Mouse (Mus musculus) forebrain, embryonic 14.5 days (tissue): ENCODE measurements around the gene Nop16. TPM values are rescaled to one million over a fixed set of nuclear protein-coding genes. Genes with fewer than 3 reads are reported as not detected.
"Not testable (repeated sequence)": the region's sequence is repeated elsewhere in the genome, so short reads cannot be mapped to it uniquely, and the experiment has no call there.

Experiments used
- ATAC-seq: fragments of 200-750 bp; cut with Nextera tagmentation; 2 replicates; pipeline ENCODE4 v1.8.0; 2017; ENCODE audit warnings: mild to moderate bottlenecking, moderate library complexity
- DNase-seq: peaks from one replicate; pipeline ENCODE4 v3.0.0-alpha.2; 2015; ENCODE audit warnings: low spot score
- H3K27ac ChIP-seq: fragments of 300-500 bp; sonication (generic); 2 replicates; pipeline ENCODE4 v1.5.1; 2014; ENCODE audit warnings: low read depth, mild to moderate bottlenecking, control low read depth, low read length, moderate library complexity
- H3K27me3 ChIP-seq: fragments of 300-500 bp; sonication (generic); replicated peaks from 2 replicates; pipeline ENCODE4 v1.6.1; 2014; ENCODE audit warnings: low read length, control low read depth, mixed read lengths; ENCODE audit not compliant: control insufficient read depth, insufficient read depth
- H3K36me3 ChIP-seq: fragments of 300-500 bp; sonication (generic); 2 replicates; pipeline ENCODE4 v1.6.1; 2014; ENCODE audit warnings: low read length, control low read depth; ENCODE audit not compliant: control insufficient read depth, insufficient read depth
- H3K4me1 ChIP-seq: fragments of 300-500 bp; sonication (generic); 2 replicates; pipeline ENCODE4 v1.6.1; 2014; ENCODE audit warnings: antibody characterized with exemption, low read length, control low read depth; ENCODE audit not compliant: control insufficient read depth, insufficient read depth
- H3K4me2 ChIP-seq: fragments of 300-500 bp; sonication (generic); 2 replicates; pipeline ENCODE4 v1.6.1; 2014; ENCODE audit warnings: mild to moderate bottlenecking, control low read depth, low read length
- H3K4me3 ChIP-seq: fragments of 300-500 bp; sonication (generic); 2 replicates; pipeline ENCODE4 v1.5.1; 2014; ENCODE audit warnings: low read depth, low read length, control low read depth
- H3K9ac ChIP-seq: fragments of 300-500 bp; sonication (generic); 2 replicates; pipeline ENCODE4 v1.6.1; 2014; ENCODE audit warnings: mild to moderate bottlenecking, low read length, control low read depth, moderate library complexity
- H3K9me3 ChIP-seq: fragments of 300-500 bp; sonication (generic); replicated peaks from 2 replicates; pipeline ENCODE4 v1.6.1; 2016; ENCODE audit warnings: low read length, control low read depth, mixed read lengths; ENCODE audit not compliant: control insufficient read depth
- WGBS: fragments of 180-500 bp; shearing (Covaris S2); extraction: QIAGEN DNeasy Blood & Tissue Kit; methylation state at CpG from one replicate; pipeline ENCODE4 v1.1.7; 2014; 5-methylcytosine and 5-hydroxymethylcytosine counted together
- polyA plus RNA-seq: library from polyadenylated mRNA; unstranded; fragments of >200 nt; fragmentation: Nextera tagmentation; extraction: Ambion mirVana; gene quantifications from 2 replicates; pipeline ENCODE4 v1.2.1, GENCODE M21; 2014

The Nop16 gene
- polyA plus RNA-seq, 1 experiment from 2014 or later, result 31.4 TPM

DNA sequence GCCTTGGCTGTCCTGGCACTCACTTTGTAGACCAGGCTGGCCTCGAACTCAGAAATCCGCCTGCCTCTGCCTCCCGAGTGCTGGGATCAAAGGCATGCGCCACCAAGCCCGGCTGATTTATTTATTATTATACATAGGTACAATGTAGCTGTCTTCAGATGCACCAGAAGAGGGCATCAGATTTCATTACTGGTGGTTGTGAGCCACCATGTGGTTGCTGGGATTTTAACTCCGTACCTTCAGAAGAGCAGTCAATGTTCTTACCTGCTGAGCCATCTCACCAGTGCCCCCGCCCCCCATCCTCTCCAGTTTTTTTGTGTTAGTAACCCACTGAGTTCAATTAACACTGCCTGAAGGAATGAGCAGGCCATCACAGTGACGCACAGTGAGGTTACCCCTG is 23.3 kb upstream of the Nop16 start:
- not testable (repeated sequence) for H3K9me3 ChIP-seq, H3K4me2 ChIP-seq, H3K4me1 ChIP-seq, H3K9ac ChIP-seq, ATAC-seq, H3K27me3 ChIP-seq, H3K27ac ChIP-seq, H3K36me3 ChIP-seq, DNase-seq, H3K4me3 ChIP-seq
- 87% methylated on average over 8 of the region's 8 CpGs for WGBS

DNA sequence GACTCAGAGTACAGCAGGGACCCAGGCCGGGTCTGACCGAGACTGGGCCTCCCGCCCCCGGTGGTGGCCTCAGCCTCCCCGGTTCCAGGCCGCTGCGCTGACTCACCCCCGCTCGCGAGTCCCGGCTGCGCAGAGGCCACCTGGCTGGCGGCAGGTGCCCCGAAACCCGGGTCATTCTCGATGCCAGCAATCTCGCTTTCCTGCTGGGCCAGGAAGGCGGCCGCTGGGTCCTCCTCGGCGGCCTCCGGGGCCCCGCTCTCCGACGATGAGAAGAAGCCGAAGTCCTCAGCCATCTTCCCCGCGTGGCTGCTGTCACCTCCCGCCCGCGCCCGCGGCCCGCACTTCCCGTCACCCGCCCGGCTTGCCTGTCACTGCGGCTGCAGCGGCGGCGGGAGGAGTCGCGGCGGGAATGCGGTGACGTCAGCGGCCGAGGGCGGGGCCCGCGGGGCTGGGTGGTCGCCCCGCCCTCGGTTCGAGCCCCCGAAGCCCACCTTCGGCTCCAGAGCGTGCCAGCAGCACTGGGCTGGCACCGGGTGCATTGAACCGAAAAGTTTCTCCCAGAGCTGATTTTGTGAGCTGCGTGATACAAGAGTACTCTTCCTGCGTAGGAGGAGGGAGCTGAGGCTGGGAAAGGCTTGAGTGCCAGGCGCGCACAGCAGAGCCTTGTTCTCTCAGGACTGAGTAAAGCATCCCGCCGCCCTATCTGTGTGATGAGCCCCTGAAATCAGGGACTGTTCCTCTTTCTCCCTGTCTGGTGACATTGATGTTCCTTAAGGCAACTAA is 21.3 kb upstream of the Nop16 start, which contains the start of gene Cltb:
Gene Cltb (minus strand): TSS at position 373 of the 783 bp plus-strand sequence.
- peak; percentile 81 for ATAC-seq
- H3K4me1 ChIP-seq, result 0 out of 2 replicates have a peak, but pooled peaks cover 4% of the 10 kb centered on the region

DNA sequence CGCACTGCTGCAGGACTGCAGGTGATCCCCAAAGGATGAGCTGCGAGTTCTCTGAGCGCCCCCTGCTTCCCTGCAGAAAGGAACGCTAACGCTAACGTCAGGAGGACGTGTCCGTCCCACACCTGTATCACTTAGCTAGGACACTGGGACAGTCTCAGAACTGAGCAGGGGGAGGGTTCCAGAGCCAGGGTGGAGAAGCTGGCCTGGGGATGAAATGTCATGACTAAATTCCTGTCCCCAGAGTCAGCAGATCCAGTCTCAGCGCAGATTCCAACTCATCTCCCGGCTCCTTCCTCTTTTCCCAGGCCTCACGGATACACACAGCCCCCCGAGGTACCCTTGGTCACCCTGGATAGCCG is 20.7 kb upstream of the Nop16 start:
- peak overlapping the region; percentile 84 for H3K4me2 ChIP-seq
- ATAC-seq (peak; percentile 29; the same call in 1 of the 2 replicates), DNase-seq (peak; percentile 6)
- H3K27ac ChIP-seq, result 0 out of 2 replicates have a peak overlapping the region, but pooled peaks have one; percentile 48
- H3K4me3 ChIP-seq, result peak overlapping the region; percentile 66
- no peaks in the 10 kb centered on the region for H3K9me3 ChIP-seq
- H3K9ac ChIP-seq, result peak overlapping the region; percentile 84
- 0 out of 2 replicates have a peak, but pooled peaks cover 4% of the 10 kb centered on the region for H3K4me1 ChIP-seq
- no peaks in the 10 kb centered on the region for H3K27me3 ChIP-seq
- 10% methylated on average over 13 of the region's 13 CpGs for WGBS
- no peaks in the 10 kb centered on the region for H3K36me3 ChIP-seq

More for the DNA sequence above, 21.3 kb upstream of the Nop16 start, which contains the start of gene Cltb:
- Histone ChIP-seq H3K4me3 (peak within 1 kb of the TSS; percentile 66), H3K27ac (0 out of 2 replicates have a peak within 1 kb of the TSS, but pooled peaks have one; percentile 48), H3K4me2 (peak within 1 kb of the TSS; percentile 84), H3K9ac (peak within 1 kb of the TSS; percentile 84), H3K9me3 (no peaks in the 10 kb centered on the region), H3K27me3 (no peaks in the 10 kb centered on the region), H3K36me3 (no peaks in the 10 kb centered on the region)
- peak; percentile 84 for DNase-seq
- WGBS, result under 1% methylated on average over 66 of the region's 66 CpGs

DNA sequence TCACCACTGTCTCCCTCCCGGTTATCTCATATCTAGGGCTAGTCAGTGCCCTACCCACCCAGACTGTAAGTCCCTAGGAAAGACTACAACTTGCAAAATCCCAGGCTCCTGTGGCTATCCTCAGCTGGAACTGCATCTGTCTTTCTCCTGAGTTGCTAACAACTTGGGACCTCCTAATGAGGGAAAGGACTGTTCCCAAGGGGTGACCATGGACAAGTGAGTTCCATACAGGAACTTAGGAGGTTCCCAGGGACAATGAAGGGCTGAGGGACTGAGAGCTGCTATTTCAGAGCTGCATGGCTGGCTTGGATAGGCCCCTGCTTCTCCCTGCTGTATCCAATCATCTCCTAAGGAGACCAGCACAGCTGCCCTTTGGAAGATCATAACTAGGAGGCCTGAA is 19.4 kb upstream of the Nop16 start:
- DNase-seq (no peak), ATAC-seq (no peak)
- Histone ChIP-seq H3K27me3 (no peaks in the 10 kb centered on the region), H3K4me2 (peak overlapping the region; percentile 16; the same call in 1 of the 2 replicates), H3K9me3 (no peaks in the 10 kb centered on the region), H3K36me3 (no peaks in the 10 kb centered on the region), H3K27ac (no peak overlapping the region), H3K4me3 (no peak overlapping the region), H3K9ac (peak overlapping the region; percentile 29; the same call in 1 of the 2 replicates), H3K4me1 (0 out of 2 replicates have a peak, but pooled peaks cover 4% of the 10 kb centered on the region)
- WGBS, result 35% methylated on average over 1 of the region's 1 CpGs

DNA sequence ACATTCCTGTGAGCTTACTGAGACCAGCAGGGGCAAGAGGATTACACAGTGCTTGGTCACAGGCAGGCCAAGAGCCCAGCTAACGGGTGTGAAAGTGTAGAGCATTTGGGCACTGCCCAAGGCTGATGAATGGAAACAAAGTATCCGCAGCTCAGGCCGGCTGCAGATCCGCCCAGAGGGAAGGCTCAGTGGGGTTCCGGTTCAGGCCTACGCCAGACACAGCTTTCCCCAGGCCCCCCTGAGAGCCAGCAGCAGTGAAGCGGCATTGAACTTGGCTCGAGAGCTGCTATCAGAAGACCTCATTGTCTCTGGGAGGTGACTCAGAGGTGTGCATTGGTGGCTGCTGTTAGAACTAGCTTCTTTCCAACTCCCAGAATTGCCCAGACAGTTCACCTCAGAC is 18.8 kb upstream of the Nop16 start:
- Histone ChIP-seq H3K27ac (no peak overlapping the region), H3K9ac (peak overlapping the region; percentile 29; the same call in 1 of the 2 replicates), H3K4me3 (no peak overlapping the region), H3K9me3 (no peaks in the 10 kb centered on the region), H3K27me3 (no peaks in the 10 kb centered on the region), H3K4me2 (peak overlapping the region; percentile 20), H3K36me3 (no peaks in the 10 kb centered on the region), H3K4me1 (0 out of 2 replicates have a peak, but pooled peaks cover 4% of the 10 kb centered on the region)
- ATAC-seq, result no peak
- 10% methylated on average over 8 of the region's 8 CpGs for WGBS
- DNase-seq, result peak; percentile 22

DNA sequence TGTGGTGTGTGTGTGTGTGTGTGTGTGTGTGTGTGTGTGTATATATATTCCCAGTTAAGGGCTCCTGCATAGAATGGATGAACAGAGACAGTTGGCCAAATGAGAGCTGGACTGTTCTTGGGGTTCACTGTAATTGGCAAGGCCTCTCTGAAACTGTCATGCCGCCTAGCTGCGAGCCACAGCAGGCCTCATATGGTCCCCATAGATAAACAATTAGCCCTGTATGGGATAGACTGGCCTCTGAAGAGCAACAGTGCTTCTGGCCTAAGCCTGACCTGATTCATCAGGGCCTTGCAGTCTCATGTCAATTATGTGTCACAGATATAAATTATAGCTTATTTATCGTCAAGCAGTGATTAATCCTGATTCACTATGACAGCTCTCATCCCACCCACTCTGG is 18.1 kb upstream of the Nop16 start:
- 70% methylated on average over 3 of the region's 3 CpGs for WGBS
- Histone ChIP-seq H3K4me2 (no peak overlapping the region), H3K9ac (no peak overlapping the region)

DNA sequence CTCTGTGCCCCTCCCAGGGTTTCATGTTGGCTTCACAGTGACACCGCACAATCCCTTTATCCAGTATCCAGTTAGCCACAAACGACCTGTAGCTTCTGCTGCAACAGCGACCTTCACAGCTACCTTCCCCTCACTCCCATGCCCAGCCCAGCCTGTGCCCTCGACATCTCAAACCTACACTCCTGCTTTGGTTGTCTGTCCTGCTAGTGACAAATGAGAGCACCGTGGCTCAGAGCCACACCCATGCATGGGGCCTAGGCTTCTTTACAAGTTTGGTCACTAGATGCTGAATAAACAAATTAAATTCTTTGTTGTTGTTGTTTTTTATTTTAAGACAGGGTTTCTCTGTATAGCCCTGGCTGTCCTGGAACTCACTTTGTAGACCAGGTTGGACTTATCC is 17.3 kb upstream of the Nop16 start:
- Histone ChIP-seq H3K27me3 (no peaks in the 10 kb centered on the region), H3K4me3 (no peak overlapping the region), H3K9ac (no peak overlapping the region), H3K4me1 (0 out of 2 replicates have a peak, but pooled peaks cover 4% of the 10 kb centered on the region), H3K27ac (no peak overlapping the region), H3K36me3 (no peaks in the 10 kb centered on the region), H3K4me2 (no peak overlapping the region), H3K9me3 (no peaks in the 10 kb centered on the region)
- ATAC-seq (no peak), DNase-seq (no peak)
- WGBS, result 72% methylated on average over 5 of the region's 5 CpGs

More for the DNA sequence above, 18.1 kb upstream of the Nop16 start:
- DNase-seq (no peak), ATAC-seq (no peak)
- H3K4me3 ChIP-seq, result no peak overlapping the region
- H3K9me3 ChIP-seq, result no peaks in the 10 kb centered on the region
- no peak overlapping the region for H3K27ac ChIP-seq
- no peaks in the 10 kb centered on the region for H3K27me3 ChIP-seq
- H3K36me3 ChIP-seq, result no peaks in the 10 kb centered on the region
- H3K4me1 ChIP-seq, result 0 out of 2 replicates have a peak, but pooled peaks cover 4% of the 10 kb centered on the region

DNA sequence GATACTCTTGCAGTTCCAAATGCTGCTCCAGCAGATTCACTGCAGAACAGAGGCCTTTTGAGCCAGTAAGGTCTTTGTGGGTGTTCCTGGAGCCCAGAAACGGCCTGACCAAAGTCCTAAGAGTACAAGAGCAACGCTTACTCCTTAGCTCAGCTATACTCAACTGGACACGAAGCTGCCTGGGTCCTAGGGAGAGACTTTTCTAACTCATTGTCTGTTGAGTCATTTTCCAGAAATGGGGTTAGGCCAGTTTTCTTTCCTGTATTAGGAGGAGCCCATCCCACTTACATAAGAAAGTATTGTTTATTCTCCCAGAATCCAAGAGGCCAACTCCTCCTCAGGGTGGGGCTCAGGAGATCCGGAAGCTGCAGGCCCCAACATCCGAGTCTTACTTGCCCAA is 15.5 kb upstream of the Nop16 start:
- Histone ChIP-seq H3K4me1 (0 out of 2 replicates have a peak, but pooled peaks cover 4% of the 10 kb centered on the region), H3K4me3 (no peak overlapping the region), H3K9ac (no peak overlapping the region), H3K36me3 (no peaks in the 10 kb centered on the region), H3K27me3 (no peaks in the 10 kb centered on the region), H3K27ac (no peak overlapping the region), H3K4me2 (no peak overlapping the region), H3K9me3 (no peaks in the 10 kb centered on the region)
- no peak for ATAC-seq
- WGBS, result 82% methylated on average over 5 of the region's 5 CpGs
- no peak for DNase-seq

DNA sequence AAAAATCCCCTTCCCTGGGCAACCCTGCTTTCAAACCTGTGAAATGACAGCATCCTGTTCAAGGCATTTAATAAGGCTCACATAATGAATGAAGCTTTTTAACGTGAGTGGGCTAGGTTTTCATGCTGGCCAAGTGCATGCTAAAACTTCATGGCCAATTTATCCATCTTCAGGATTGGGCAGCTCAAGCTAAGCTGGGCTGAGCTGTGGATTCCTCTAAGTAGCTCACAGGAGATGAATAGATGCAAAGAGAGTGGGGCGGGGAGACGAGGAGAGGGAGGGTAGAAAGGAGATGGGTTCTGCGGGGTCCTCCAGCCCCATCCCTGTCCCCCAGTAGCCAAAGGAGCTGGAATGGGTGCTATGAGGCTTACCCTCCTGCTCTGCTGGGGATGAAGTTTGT is 14.3 kb upstream of the Nop16 start:
- 26% methylated on average over 4 of the region's 4 CpGs for whole genome bisulfite sequencing
- H3K36me3 ChIP-seq, result no peaks in the 10 kb centered on the region
- no peaks in the 10 kb centered on the region for H3K27me3 ChIP-seq

More for the DNA sequence above, 14.3 kb upstream of the Nop16 start:
- Histone ChIP-seq H3K9ac (no peak overlapping the region), H3K4me1 (0 out of 2 replicates have a peak, but pooled peaks cover 4% of the 10 kb centered on the region), H3K4me2 (no peak overlapping the region), H3K4me3 (no peak overlapping the region), H3K27ac (no peak overlapping the region), H3K9me3 (no peaks in the 10 kb centered on the region)
- ATAC-seq (no peak), DNase-seq (no peak)
